Mouse (Mus musculus): ENCODE measurements around the gene Frs3. TPM values are rescaled to one million over a fixed set of nuclear protein-coding genes. Genes with fewer than 3 reads are reported as not detected.

The Frs3 gene
- 27.7 TPM for polyA plus RNA-seq (2015; fragmentation: Illumina TruSeq; extraction: RNeasy Lipid Tissue Mini Kit (QIAGEN cat#74804); ENCODE audit: low read depth, low replicate concordance)

GRCm38 (mm10) chr17:47688608-47689575 lies at the start of gene Frs3:
TSS of gene Frs3 (plus strand) at chr17:47689030.

GRCm38 (mm10) chr17:47688344-47688607 lies 554 bp upstream of the Frs3 start, which contains the start of gene Tomm6:
TSS of gene Tomm6 (minus strand) at chr17:47688386.

GRCm38 (mm10) chr17:47694442-47694502 lies 5.4 kb downstream of the Frs3 start, which contains the start of gene Gm21981:
TSS of gene Gm21981 (minus strand) at chr17:47694455.

GRCm38 (mm10) chr17:47694503-47695336 lies 5.9 kb downstream of the Frs3 start, which contains the start of gene Prickle4:
TSS of gene Prickle4 (minus strand) at chr17:47694736.

GRCm38 (mm10) chr17:47726566-47726965 lies 37.7 kb downstream of the Frs3 start, which contains the start of gene Pgc:
TSS of gene Pgc (plus strand) at chr17:47726842.

GRCm38 (mm10) chr17:47736856-47737255 lies 48.0 kb downstream of the Frs3 start, which contains the start of gene Tfeb:
TSS of gene Tfeb (plus strand) at chr17:47737030.

Other genes with a start within 250 kb of the Frs3 start
- 21.7 TPM for gene Taf8, start 186.7 kb upstream of the Frs3 start, polyA plus RNA-seq (2015; fragmentation: Illumina TruSeq; extraction: RNeasy Lipid Tissue Mini Kit (QIAGEN cat#74804); ENCODE audit: low read depth, low replicate concordance)
- 23.5 TPM for gene Ccnd3, start 184.0 kb upstream of the Frs3 start, polyA plus RNA-seq (2015; fragmentation: Illumina TruSeq; extraction: RNeasy Lipid Tissue Mini Kit (QIAGEN cat#74804); ENCODE audit: low read depth, low replicate concordance)
- gene Bysl, start 77.5 kb upstream of the Frs3 start, polyA plus RNA-seq (2015; fragmentation: Illumina TruSeq; extraction: RNeasy Lipid Tissue Mini Kit (QIAGEN cat#74804); ENCODE audit: low read depth, low replicate concordance) = 16.8 TPM
- 24.9 TPM for gene Med20, start 77.4 kb upstream of the Frs3 start, polyA plus RNA-seq (2015; fragmentation: Illumina TruSeq; extraction: RNeasy Lipid Tissue Mini Kit (QIAGEN cat#74804); ENCODE audit: low read depth, low replicate concordance)
- gene Gm20517, start 77.4 kb upstream of the Frs3 start, polyA plus RNA-seq (2015; fragmentation: Illumina TruSeq; extraction: RNeasy Lipid Tissue Mini Kit (QIAGEN cat#74804); ENCODE audit: low read depth, low replicate concordance) = 3.6 TPM
- gene Usp49, start 58.3 kb upstream of the Frs3 start, polyA plus RNA-seq (2015; fragmentation: Illumina TruSeq; extraction: RNeasy Lipid Tissue Mini Kit (QIAGEN cat#74804); ENCODE audit: low read depth, low replicate concordance) = 6.8 TPM
- gene Tomm6, start 644 bp upstream of the Frs3 start, polyA plus RNA-seq (2015; fragmentation: Illumina TruSeq; extraction: RNeasy Lipid Tissue Mini Kit (QIAGEN cat#74804); ENCODE audit: low read depth, low replicate concordance) = 192 TPM
- 6.6 TPM for gene Gm21981, start 5.4 kb downstream of the Frs3 start, polyA plus RNA-seq (2015; fragmentation: Illumina TruSeq; extraction: RNeasy Lipid Tissue Mini Kit (QIAGEN cat#74804); ENCODE audit: low read depth, low replicate concordance)
- gene Prickle4, start 5.7 kb downstream of the Frs3 start, polyA plus RNA-seq (2015; fragmentation: Illumina TruSeq; extraction: RNeasy Lipid Tissue Mini Kit (QIAGEN cat#74804); ENCODE audit: low read depth, low replicate concordance) = 0.86 TPM
- gene Pgc, start 37.8 kb downstream of the Frs3 start, polyA plus RNA-seq (2015; fragmentation: Illumina TruSeq; extraction: RNeasy Lipid Tissue Mini Kit (QIAGEN cat#74804); ENCODE audit: low read depth, low replicate concordance) = not detected
- gene Tfeb, start 48.0 kb downstream of the Frs3 start, polyA plus RNA-seq (2015; fragmentation: Illumina TruSeq; extraction: RNeasy Lipid Tissue Mini Kit (QIAGEN cat#74804); ENCODE audit: low read depth, low replicate concordance) = 11.9 TPM
- 1.1 TPM for gene Mdfi, start 145.7 kb downstream of the Frs3 start, polyA plus RNA-seq (2015; fragmentation: Illumina TruSeq; extraction: RNeasy Lipid Tissue Mini Kit (QIAGEN cat#74804); ENCODE audit: low read depth, low replicate concordance)
- 26.5 TPM for gene Foxp4, start 235.6 kb downstream of the Frs3 start, polyA plus RNA-seq (2015; fragmentation: Illumina TruSeq; extraction: RNeasy Lipid Tissue Mini Kit (QIAGEN cat#74804); ENCODE audit: low read depth, low replicate concordance)